In the genomic region with DNA sequence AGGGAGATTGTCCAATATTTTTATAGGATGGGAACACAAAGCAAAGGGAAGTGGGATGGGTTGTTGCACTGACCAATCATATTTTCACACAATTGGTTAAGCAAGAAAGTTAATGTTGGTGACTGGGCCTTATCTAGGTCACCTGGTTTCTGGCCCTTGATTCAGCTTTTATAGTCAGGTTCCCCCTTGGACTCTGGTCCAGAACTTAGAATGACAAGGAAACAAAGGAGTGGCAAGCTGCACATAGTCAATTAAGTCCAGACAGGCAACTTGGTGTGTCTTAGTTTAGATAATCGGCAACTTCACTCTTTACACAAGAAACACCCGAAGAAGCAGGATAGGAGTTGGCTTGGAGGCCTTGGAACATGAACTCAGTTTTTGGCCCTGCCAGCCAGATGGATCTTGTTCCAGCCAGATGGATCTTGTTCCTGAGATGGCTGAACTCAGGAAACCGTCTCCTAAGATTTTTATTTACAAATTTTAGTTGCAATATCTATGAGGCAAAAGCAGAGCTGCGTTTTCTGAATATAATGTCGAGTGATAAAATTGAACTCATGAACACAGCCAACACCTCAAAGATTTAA, we compare ENCODE assay signal across 12 mouse cellular contexts.
A peak's percentile ranks its signal among the peaks of the same experiment; 100 is the strongest.
DNase-seq lines count a peak whose midpoint lies in the region; TF ChIP-seq lines count a peak whose summit lies in the region.
"Had no signal": no experiment of that assay in that cellular context is flagged by ENCODE, and none has a peak within 500 bp of the region (broad histone marks: within the 10 kb centered on the region; RNA-seq: fewer than 3 reads in every experiment).

No protein-coding gene starts in this region.

- no peaks in the 10 kb centered on the region for H3K4me1 ChIP-seq in lung, adult 2 months (ENCODE audit: control insufficient read depth, insufficient read depth, low read length)

- no peak for TF ChIP-seq POLR2A in lung, adult 2 months (IDR thresholded peaks at IDR 0.05; ENCODE audit: borderline replicate concordance, extremely low read depth, low read depth, low read length)

- H3K4me3 ChIP-seq in lung, adult 2 months (replicated peaks; ENCODE audit: extremely low read depth, low read depth, low read length) = no peak overlapping the region
- H3K4me3 ChIP-seq: embryonic facial prominence, embryonic 10.5 days; forebrain, embryonic 10.5 days had no signal

- 64% methylated on average over 5 of the region's 5 CpGs for WGBS in lung, adult 2 months
- 39% methylated on average over 5 of the region's 5 CpGs for WGBS in large intestine, adult 2 months

- intact Hi-C loops in heart, postnatal 25 days (cut with DNase I) = no loop called here

- no peak for TF ChIP-seq CTCF in lung, adult 2 months (IDR thresholded peaks at IDR 0.05; ENCODE audit: insufficient read depth, low read length)

- DNase-seq in cerebellum, postnatal 14 days = peak; percentile 22 to 56
- no peak for DNase-seq in cerebellum, adult 11-12 months
- peak; percentile 5 to 11 for DNase-seq in lung, adult 18-20 months
- no peak for DNase-seq in lung, adult 2 months
- peak; percentile 5 for DNase-seq in heart, postnatal 25 days (ENCODE audit: low spot score)
- peak; percentile 76 for DNase-seq in large intestine, adult 2 months (ENCODE audit: low read depth, low spot score)
- DNase-seq in spleen, postnatal 10 days (ENCODE audit: low spot score in 2 of 2) = no peak
- no peak for DNase-seq in thymus, postnatal 10 days (ENCODE audit: low spot score in 2 of 2)
- DNase-seq: adrenal gland, postnatal 36 days; cerebellum, adult 11 months had no signal

Comparison
In these comparisons a context has a peak if more than half of its experiments do, and no peak if none do; other contexts are left out.
1. DNase-seq: peak in cerebellum, postnatal 14 days (2 of 2), lung, adult 18-20 months (2 of 2), heart, postnatal 25 days (single experiment) and large intestine, adult 2 months (single experiment); none in cerebellum, adult 11-12 months (single experiment), lung, adult 2 months (single experiment), spleen, postnatal 10 days (0 of 2) and thymus, postnatal 10 days (0 of 2).